Mouse (Mus musculus): ENCODE measurements at regions not wholly inside any gene's neighbourhood (a gene's known extent, or its start where the extent isn't known, plus 50 kb on each side); places are given as distances from the start of the nearest gene placed in this dataset.

- TF ChIP-seq CTCF (IDR thresholded peaks at IDR 0.05; ENCODE audit: control insufficient read depth, insufficient read depth, insufficient replicate concordance, low read depth, low read length) (no peak), POLR2A (IDR thresholded peaks at IDR 0.05; ENCODE audit: control insufficient read depth, low read depth, low read length) (no peak)
- no peaks in the 10 kb centered on the region for H3K36me3 ChIP-seq (ENCODE audit: control insufficient read depth, insufficient read depth, low read length)
- no peaks in the 10 kb centered on the region for H3K4me1 ChIP-seq (ENCODE audit: control insufficient read depth, insufficient read depth, low read length)
- H3K4me3 ChIP-seq (ENCODE audit: control insufficient read depth, low read depth, low read length): no peak overlapping the region
- no peaks in the 10 kb centered on the region for H3K27me3 ChIP-seq (ENCODE audit: control insufficient read depth, insufficient read depth, low read length)
- H3K27ac ChIP-seq (ENCODE audit: control insufficient read depth, insufficient read depth, low read depth, low read length): no peak overlapping the region
These were observed 310.8 kb upstream of the Tbx3 start for GRCm38 (mm10) chr5:119359709-119360108.

- no peaks in the 10 kb centered on the region for H3K36me3 ChIP-seq (ENCODE audit: control insufficient read depth, insufficient read depth, low read length)
- no peaks in the 10 kb centered on the region for H3K27me3 ChIP-seq (ENCODE audit: control insufficient read depth, insufficient read depth, low read length)
- H3K4me3 ChIP-seq (ENCODE audit: control insufficient read depth, low read depth, low read length): no peak overlapping the region
- no peak overlapping the region for H3K27ac ChIP-seq (ENCODE audit: control insufficient read depth, insufficient read depth, low read depth, low read length)
- no peaks in the 10 kb centered on the region for H3K4me1 ChIP-seq (ENCODE audit: control insufficient read depth, insufficient read depth, low read length)
- TF ChIP-seq CTCF (IDR thresholded peaks at IDR 0.05; ENCODE audit: control insufficient read depth, insufficient read depth, insufficient replicate concordance, low read depth, low read length) (no peak), POLR2A (IDR thresholded peaks at IDR 0.05; ENCODE audit: control insufficient read depth, low read depth, low read length) (no peak)
These were observed 310.1 kb upstream of the Tbx3 start for GRCm38 (mm10) chr5:119360351-119360750.

DNA sequence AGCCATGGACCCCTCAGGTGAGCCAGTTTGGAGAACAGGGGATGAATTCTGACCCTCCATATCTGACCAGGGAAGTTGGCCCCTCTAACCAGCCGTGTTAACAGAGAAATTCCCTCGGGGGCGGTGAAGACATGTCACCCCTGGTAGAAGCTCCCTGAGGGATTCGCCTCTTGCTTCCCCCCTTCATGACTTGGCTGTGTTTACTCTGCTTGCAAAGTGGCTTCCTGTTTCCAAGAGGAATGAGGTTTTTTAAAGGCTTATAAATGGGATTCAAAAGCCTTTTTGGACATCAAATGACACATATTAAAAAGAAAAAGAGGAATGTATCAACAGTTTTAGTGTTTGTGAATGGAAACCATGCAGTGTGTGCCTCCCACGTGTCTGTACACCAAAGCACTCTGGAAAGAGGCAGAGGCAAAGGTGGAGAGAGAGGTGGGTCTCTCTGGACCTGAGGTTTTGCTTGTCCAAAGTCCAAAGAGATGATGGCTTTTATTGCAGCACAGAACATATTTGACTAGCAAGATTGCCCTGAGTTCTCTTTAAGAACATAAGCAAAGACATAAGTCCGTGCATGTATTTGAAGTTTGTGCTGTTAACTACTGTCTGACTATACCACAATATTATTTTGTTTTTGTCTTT is 308.9 kb upstream of the Tbx3 start:
- Histone ChIP-seq H3K27ac (ENCODE audit: control insufficient read depth, insufficient read depth, low read depth, low read length) (no peak overlapping the region), H3K4me3 (ENCODE audit: control insufficient read depth, low read depth, low read length) (no peak overlapping the region), H3K27me3 (ENCODE audit: control insufficient read depth, insufficient read depth, low read length) (no peaks in the 10 kb centered on the region), H3K4me1 (ENCODE audit: control insufficient read depth, insufficient read depth, low read length) (no peaks in the 10 kb centered on the region), H3K36me3 (ENCODE audit: control insufficient read depth, insufficient read depth, low read length) (no peaks in the 10 kb centered on the region)
- no peak for TF ChIP-seq CTCF (IDR thresholded peaks at IDR 0.05; ENCODE audit: control insufficient read depth, insufficient read depth, insufficient replicate concordance, low read depth, low read length)
- TF ChIP-seq POLR2A (IDR thresholded peaks at IDR 0.05; ENCODE audit: control insufficient read depth, low read depth, low read length): no peak

GRCm38 (mm10) chr5:119362452-119362851 is 308.0 kb upstream of the Tbx3 start:
- Histone ChIP-seq H3K27ac (ENCODE audit: control insufficient read depth, insufficient read depth, low read depth, low read length) (no peak overlapping the region), H3K4me3 (ENCODE audit: control insufficient read depth, low read depth, low read length) (no peak overlapping the region), H3K4me1 (ENCODE audit: control insufficient read depth, insufficient read depth, low read length) (no peaks in the 10 kb centered on the region), H3K27me3 (ENCODE audit: control insufficient read depth, insufficient read depth, low read length) (no peaks in the 10 kb centered on the region), H3K36me3 (ENCODE audit: control insufficient read depth, insufficient read depth, low read length) (no peaks in the 10 kb centered on the region)
- TF ChIP-seq CTCF (IDR thresholded peaks at IDR 0.05; ENCODE audit: control insufficient read depth, insufficient read depth, insufficient replicate concordance, low read depth, low read length) (no peak), POLR2A (IDR thresholded peaks at IDR 0.05; ENCODE audit: control insufficient read depth, low read depth, low read length) (no peak)

- TF ChIP-seq CTCF (IDR thresholded peaks at IDR 0.05; ENCODE audit: control insufficient read depth, insufficient read depth, insufficient replicate concordance, low read depth, low read length) (no peak), POLR2A (IDR thresholded peaks at IDR 0.05; ENCODE audit: control insufficient read depth, low read depth, low read length) (no peak)
- Histone ChIP-seq H3K27me3 (ENCODE audit: control insufficient read depth, insufficient read depth, low read length) (no peaks in the 10 kb centered on the region), H3K4me3 (ENCODE audit: control insufficient read depth, low read depth, low read length) (no peak overlapping the region), H3K36me3 (ENCODE audit: control insufficient read depth, insufficient read depth, low read length) (no peaks in the 10 kb centered on the region), H3K4me1 (ENCODE audit: control insufficient read depth, insufficient read depth, low read length) (no peaks in the 10 kb centered on the region), H3K27ac (ENCODE audit: control insufficient read depth, insufficient read depth, low read depth, low read length) (no peak overlapping the region)
These were observed 306.2 kb upstream of the Tbx3 start for GRCm38 (mm10) chr5:119364250-119364649.

DNA sequence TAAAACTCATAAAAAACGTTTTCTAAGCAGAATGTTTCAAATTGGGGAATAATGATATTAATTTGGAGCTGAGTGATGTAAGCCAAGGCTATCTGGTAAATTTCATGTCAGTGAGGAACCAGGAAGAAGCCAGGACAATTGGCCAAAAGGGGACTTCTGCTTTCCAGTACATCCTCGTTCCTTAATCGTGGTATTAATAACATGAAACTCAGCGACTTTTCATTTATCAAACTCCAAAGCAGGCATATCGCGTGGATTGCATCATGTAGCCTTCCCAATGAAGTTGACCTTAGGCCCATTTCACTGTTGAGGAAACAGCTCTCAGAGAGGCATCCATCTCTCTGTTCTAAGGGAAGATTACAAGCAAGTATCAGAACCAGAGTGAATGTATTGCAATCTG is 305.3 kb upstream of the Tbx3 start:
- TF ChIP-seq POLR2A (IDR thresholded peaks at IDR 0.05; ENCODE audit: control insufficient read depth, low read depth, low read length) (no peak), CTCF (IDR thresholded peaks at IDR 0.05; ENCODE audit: control insufficient read depth, insufficient read depth, insufficient replicate concordance, low read depth, low read length) (no peak)
- Histone ChIP-seq H3K27me3 (ENCODE audit: control insufficient read depth, insufficient read depth, low read length) (no peaks in the 10 kb centered on the region), H3K36me3 (ENCODE audit: control insufficient read depth, insufficient read depth, low read length) (no peaks in the 10 kb centered on the region), H3K4me1 (ENCODE audit: control insufficient read depth, insufficient read depth, low read length) (no peaks in the 10 kb centered on the region), H3K27ac (ENCODE audit: control insufficient read depth, insufficient read depth, low read depth, low read length) (no peak overlapping the region), H3K4me3 (ENCODE audit: control insufficient read depth, low read depth, low read length) (no peak overlapping the region)

GRCm38 (mm10) chr5:119366296-119366695 is 304.2 kb upstream of the Tbx3 start:
- no peak overlapping the region for H3K27ac ChIP-seq (ENCODE audit: control insufficient read depth, insufficient read depth, low read depth, low read length)
- no peaks in the 10 kb centered on the region; the same call in 1 of the 2 replicates for H3K27me3 ChIP-seq (ENCODE audit: control insufficient read depth, insufficient read depth, low read length)
- H3K36me3 ChIP-seq (ENCODE audit: control insufficient read depth, insufficient read depth, low read length): no peaks in the 10 kb centered on the region
- H3K4me3 ChIP-seq (ENCODE audit: control insufficient read depth, low read depth, low read length): no peak overlapping the region
- H3K4me1 ChIP-seq (ENCODE audit: control insufficient read depth, insufficient read depth, low read length): peaks cover 3% of the 10 kb centered on the region; the same call in 1 of the 2 replicates
- no peak for TF ChIP-seq CTCF (IDR thresholded peaks at IDR 0.05; ENCODE audit: control insufficient read depth, insufficient read depth, insufficient replicate concordance, low read depth, low read length)
- no peak for TF ChIP-seq POLR2A (IDR thresholded peaks at IDR 0.05; ENCODE audit: control insufficient read depth, low read depth, low read length)
